Mouse (Mus musculus) heart, adult 18-20 months (tissue): ENCODE results near the gene Meis1. TPM values are rescaled to one million over a fixed set of nuclear protein-coding genes. Genes with fewer than 3 reads are reported as not detected.

Experiments used
- DNase-seq, 2 experiments: peaks; one replicate each; pipeline ENCODE4 v3.0.0; 2021 to 2022; ENCODE audit warnings: mixed read lengths in 1 of 2
- total RNA-seq, 2 experiments: library from RNA; stranded (reverse); gene quantifications; 2 replicates each; pipeline ENCODE4 v1.2.3; 2021

Meis1 gene
- total RNA-seq, 2 experiments from 2014 or later: 25.0 to 25.2 TPM

DNA sequence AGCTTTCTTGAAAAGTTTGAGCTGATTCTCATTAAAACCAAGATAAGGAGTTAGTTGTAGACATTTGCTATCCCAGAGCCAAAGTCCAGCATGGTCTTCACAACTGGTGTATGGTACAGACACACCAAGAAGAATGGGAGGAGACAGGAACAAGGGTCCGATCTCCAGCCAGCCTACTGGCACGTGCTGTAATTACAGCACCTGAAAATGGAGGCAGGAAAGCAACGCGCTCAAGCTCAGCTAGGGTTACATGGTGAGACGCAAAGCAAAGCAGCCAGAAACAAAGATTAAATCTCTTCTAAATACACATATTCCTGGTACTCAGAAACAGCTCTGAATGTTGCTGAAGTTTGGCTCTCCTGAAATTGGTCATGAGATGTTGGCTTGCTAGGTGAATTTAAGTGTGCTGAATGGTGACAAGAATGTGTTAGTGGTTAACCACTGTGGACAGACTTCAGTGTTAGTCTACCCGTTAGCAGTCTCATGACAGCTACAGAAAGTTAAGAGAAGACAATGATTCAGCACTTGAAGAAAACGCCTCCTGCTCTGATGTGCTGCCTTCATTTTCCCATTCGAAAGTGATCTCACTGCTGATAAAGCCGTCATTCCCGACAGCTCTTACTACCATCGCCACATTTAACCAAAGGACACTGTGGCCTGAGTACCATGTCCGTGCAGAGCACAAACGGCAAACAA, 70.0 kb downstream of the Meis1 start:
- DNase-seq: no peak

DNA sequence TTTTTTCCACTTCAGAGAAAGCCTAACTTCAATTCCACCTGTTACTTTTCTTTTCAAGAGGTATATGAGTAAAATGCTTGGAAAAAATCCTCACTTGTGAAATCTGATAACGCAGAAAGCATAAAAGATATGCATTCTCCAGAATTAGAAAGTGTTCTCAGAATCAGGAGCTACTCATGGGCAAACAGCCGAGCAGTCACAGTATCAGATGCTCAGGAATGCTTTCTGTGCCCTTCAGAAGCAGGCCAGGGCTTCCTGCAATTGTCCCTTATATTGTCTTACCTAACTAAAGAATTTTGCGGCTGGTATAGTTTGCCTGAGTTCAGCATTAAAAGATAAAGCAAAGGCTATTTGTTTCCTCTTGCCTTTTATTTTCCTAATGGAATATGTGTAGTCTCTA, 71.4 kb downstream of the Meis1 start:
- peak; percentile 67 to 68 for DNase-seq

DNA sequence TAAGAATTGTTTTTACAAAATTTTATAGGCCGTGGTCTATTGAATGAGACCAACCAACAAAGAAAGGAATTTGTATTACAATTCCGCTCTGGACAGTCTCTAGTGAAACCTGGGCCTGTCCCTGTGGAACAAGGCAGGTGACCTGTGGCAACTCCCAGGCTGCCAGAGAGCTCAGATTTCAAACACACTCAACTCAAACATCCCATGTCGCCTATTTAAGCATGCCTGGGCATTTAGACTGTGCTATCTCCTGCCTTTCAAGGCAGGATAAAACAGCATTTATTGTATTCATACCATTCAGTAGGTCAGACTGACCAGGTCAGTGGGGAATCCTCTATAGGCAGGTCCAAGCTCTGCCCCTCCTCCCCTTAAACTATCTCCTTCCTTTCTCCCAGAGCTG, 73.0 kb downstream of the Meis1 start:
- peak in 1 of 2 experiments; percentile 32 for DNase-seq

DNA sequence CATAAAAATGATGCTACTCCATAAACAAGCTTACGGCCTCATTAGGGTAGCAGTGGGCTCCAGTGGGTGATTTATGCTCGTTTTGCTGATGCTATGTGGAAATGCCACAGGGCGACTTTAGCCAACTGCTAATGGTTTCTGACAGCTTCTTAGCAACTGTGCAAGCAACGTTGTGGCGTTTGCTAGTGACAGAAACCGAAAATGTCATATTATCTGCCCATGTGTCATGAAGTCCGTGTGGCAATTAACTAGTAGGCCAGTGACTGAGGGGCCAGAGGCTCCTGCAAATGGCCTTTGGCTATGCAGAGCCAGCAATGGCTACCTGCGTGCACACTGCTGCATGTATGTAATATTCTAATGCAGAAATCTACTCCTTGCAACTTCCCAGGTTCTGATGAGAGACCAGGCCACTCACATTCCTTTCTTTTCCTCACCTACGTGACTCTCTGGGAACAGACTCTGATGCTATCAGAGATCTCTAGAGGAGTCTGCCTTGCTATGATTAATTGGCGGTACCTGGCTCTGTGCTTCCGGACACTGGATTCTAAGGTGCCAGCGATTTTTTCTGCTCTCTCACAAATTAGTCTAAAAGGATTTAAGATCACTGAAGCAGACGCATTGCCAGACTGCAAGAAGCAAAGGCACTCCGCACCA, 73.7 kb downstream of the Meis1 start:
- no peak for DNase-seq

- DNase-seq: no peak
Observed at GRCm38 (mm10) chr11:18944209-18944608, 74.6 kb downstream of the Meis1 start.

GRCm38 (mm10) chr11:18942990-18943389, 75.8 kb downstream of the Meis1 start:
- DNase-seq: no peak

GRCm38 (mm10) chr11:18940916-18941315, 77.9 kb downstream of the Meis1 start:
- DNase-seq: peak; percentile 32 to 39

GRCm38 (mm10) chr11:18934921-18935320, 83.9 kb downstream of the Meis1 start:
- no peak for DNase-seq

GRCm38 (mm10) chr11:18931001-18931874, 87.5 kb downstream of the Meis1 start:
- no peak for DNase-seq

- no peak for DNase-seq
Observed at GRCm38 (mm10) chr11:18929779-18930728, 88.7 kb downstream of the Meis1 start.

- DNase-seq: peak; percentile 74 to 84
Observed at GRCm38 (mm10) chr11:18927351-18927750, 91.4 kb downstream of the Meis1 start.

DNA sequence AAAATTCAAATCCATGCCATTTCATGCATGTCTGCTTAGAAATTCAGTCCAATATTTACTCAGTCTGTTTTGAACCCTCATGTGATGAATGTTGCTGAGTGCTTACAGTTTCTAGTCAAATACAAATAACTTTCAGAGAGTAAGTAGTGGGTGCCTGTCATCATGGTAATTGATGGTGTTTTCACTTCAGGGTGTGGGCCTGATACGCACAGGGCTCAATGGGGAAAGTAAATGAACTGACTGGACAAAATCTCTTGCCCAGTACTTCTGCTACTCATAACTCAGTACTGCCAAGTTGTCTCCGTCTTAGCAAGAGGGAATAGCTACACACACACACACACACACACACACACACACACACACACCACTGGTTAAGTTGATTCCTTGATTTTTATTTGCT, 92.0 kb downstream of the Meis1 start:
- no peak for DNase-seq

- peak in 1 of 2 experiments; percentile 20 for DNase-seq
Observed at GRCm38 (mm10) chr11:18924583-18925334, 94.0 kb downstream of the Meis1 start.

- DNase-seq: no peak
Observed at GRCm38 (mm10) chr11:18923274-18923673, 95.5 kb downstream of the Meis1 start.

GRCm38 (mm10) chr11:18920651-18921050, 98.1 kb downstream of the Meis1 start:
- no peak for DNase-seq

DNA sequence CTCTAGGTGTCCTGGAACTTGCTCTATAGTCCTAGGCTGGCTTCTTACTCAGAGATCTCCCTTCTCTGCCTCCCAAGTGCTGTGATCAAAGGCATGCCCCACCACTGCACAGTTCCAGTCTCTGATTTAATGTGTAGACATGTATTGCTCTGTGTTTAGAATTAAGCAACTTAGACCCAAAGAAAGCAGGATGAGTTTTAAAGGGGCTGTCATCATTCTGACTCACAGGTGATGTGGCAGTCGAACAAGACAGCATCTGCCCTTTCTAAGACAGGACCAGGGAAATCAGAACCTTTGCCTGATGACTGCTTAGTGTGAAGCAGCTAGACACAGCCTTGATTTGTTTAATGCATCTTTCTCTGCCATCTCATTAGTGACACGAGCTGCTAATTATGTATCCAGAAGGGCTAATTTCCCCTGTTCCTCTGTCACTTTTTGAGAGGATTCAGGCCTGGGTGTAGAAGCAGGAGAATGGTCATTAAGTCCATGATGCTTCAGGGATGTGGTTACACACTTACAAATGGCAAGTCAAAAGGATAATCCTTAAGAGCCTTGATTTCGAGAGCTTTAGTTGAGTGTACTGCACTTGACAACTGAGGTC, 99.5 kb downstream of the Meis1 start:
- DNase-seq: no peak

GRCm38 (mm10) chr11:18917887-18918286, 100.9 kb downstream of the Meis1 start:
- DNase-seq: no peak

- no peak for DNase-seq
Observed at GRCm38 (mm10) chr11:18913251-18913650, 105.5 kb downstream of the Meis1 start.

GRCm38 (mm10) chr11:18912311-18913019, 106.3 kb downstream of the Meis1 start:
- no peak for DNase-seq

DNA sequence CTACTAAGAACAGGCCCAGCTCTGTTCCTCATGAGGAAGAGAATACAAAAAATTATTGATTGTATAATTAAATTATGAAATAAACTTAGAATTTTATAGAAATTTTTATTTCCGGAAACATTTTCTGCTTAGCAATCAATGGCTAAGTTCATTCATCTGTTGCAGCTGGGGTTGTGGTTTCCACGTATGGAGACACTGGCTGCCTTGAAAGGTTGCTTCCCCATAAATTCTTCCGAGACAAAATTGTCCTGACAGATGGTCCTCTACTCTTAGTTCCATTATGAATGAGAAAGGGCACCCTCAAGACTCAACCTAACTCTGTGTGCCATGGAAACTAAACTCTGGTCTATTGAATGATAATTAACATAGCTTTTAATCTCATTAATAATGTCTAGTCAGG, 111.9 kb downstream of the Meis1 start:
- no peak for DNase-seq
